Mouse (Mus musculus) CH12.LX (cell line): ENCODE results near the gene Celf2. TPM values are rescaled to one million over a fixed set of nuclear protein-coding genes. Genes with fewer than 3 reads are reported as not detected.

Source experiments
- DNase-seq: peaks from one replicate; pipeline ENCODE4 v3.0.0-alpha.2; 2013; ENCODE audit errors: extremely low read depth
- H3K27ac ChIP-seq: 2 replicates; pipeline ENCODE4 v1.5.1; 2012; ENCODE audit warnings: low read depth, mild to moderate bottlenecking, control low read depth, moderate library complexity; ENCODE audit not compliant: insufficient read depth
- H3K27me3 ChIP-seq: replicated peaks from 2 replicates; pipeline ENCODE3; 2012; ENCODE audit warnings: inconsistent platforms
- H3K36me3 ChIP-seq, 2 experiments: replicated peaks in 1 of 2; 2 replicates each; pipeline versions ENCODE3 to v1.6.1; 2012; ENCODE audit warnings: inconsistent platforms in 1 of 2, low read length in 1 of 2, mild to moderate bottlenecking in 1 of 2, mixed read lengths in 1 of 2, moderate library complexity in 1 of 2; ENCODE audit not compliant: control insufficient read depth in 1 of 2, insufficient read depth in 1 of 2
- H3K4me1 ChIP-seq, 2 experiments: 2 replicates each; pipeline ENCODE4 v1.6.1; 2012; ENCODE audit warnings: inconsistent platforms in 1 of 2, moderate library complexity in 1 of 2; ENCODE audit not compliant: insufficient read depth in 2 of 2, control insufficient read depth in 1 of 2
- H3K4me2 ChIP-seq: 2 replicates; pipeline ENCODE4 v1.6.1; 2012; ENCODE audit warnings: low read depth, mild to moderate bottlenecking, control low read depth; ENCODE audit not compliant: poor library complexity, insufficient read depth, severe bottlenecking
- H3K4me3 ChIP-seq, 3 experiments: fragments of 150-350 bp in 1 of 3; sonication (generic) in 1 of 3; replicated peaks in 1 of 3; 2 replicates each; pipeline versions ENCODE3 to v1.5.1; 2011 to 2012; ENCODE audit warnings: low read depth in 2 of 3, low read length in 2 of 3, mild to moderate bottlenecking in 2 of 3, moderate library complexity in 2 of 3, control low read depth in 1 of 3, improper control_type of control experiment in 1 of 3, inconsistent platforms in 1 of 3, mixed read lengths in 1 of 3; ENCODE audit not compliant: poor library complexity in 1 of 3
- H3K79me2 ChIP-seq: replicated peaks from 2 replicates; pipeline ENCODE4 v1.6.1; 2012; ENCODE audit warnings: mild to moderate bottlenecking, moderate library complexity; ENCODE audit not compliant: control insufficient read depth, poor library complexity, insufficient read depth, severe bottlenecking; ENCODE audit errors: extremely low read depth
- H3K9ac ChIP-seq: 2 replicates; pipeline ENCODE4 v1.6.1; 2012; ENCODE audit warnings: low read depth, mild to moderate bottlenecking, control low read depth, moderate library complexity; ENCODE audit not compliant: insufficient read depth
- H3K9me3 ChIP-seq: replicated peaks from 2 replicates; pipeline ENCODE3; 2012; ENCODE audit warnings: low read length, inconsistent platforms, mixed read lengths
- BHLHE40 ChIP-seq: IDR thresholded peaks from 2 replicates; pipeline ENCODE4 v1.6.1; 2011; ENCODE audit warnings: mild to moderate bottlenecking, low read depth, low read length, improper control_type of control experiment
- CHD1 ChIP-seq: IDR thresholded peaks from 2 replicates; pipeline ENCODE4 v1.6.1; 2012; ENCODE audit warnings: low read depth, low read length, improper control_type of control experiment, inconsistent platforms
- CHD2 ChIP-seq: IDR thresholded peaks from 2 replicates; pipeline ENCODE4 v1.6.1; 2011; ENCODE audit warnings: low read length, improper control_type of control experiment
- CTCF ChIP-seq, 2 experiments: IDR thresholded peaks in 1 of 2; conservative IDR thresholded peaks in 1 of 2; 2 replicates each; pipeline ENCODE4 v1.5.1; 2011 to 2012; ENCODE audit warnings: low read depth in 2 of 2, low read length in 2 of 2, improper control_type of control experiment in 1 of 2, inconsistent platforms in 1 of 2, mild to moderate bottlenecking in 1 of 2, moderate library complexity in 1 of 2
- E2F4 ChIP-seq: IDR thresholded peaks from 2 replicates; pipeline ENCODE4 v1.6.1; 2011; ENCODE audit warnings: low read depth, low read length, improper control_type of control experiment; ENCODE audit not compliant: insufficient replicate concordance
- EP300 ChIP-seq: IDR thresholded peaks from 2 replicates; pipeline ENCODE4 v1.6.1; 2011; ENCODE audit warnings: low read length, improper control_type of control experiment
- HCFC1 ChIP-seq: IDR thresholded peaks from 2 replicates; pipeline ENCODE4 v1.6.1; 2012; ENCODE audit warnings: low read depth, mild to moderate bottlenecking, inconsistent platforms, low read length, improper control_type of control experiment
- IRF4 ChIP-seq: IDR thresholded peaks from 2 replicates; pipeline ENCODE4 v1.6.1; 2014; ENCODE audit warnings: low read depth, mild to moderate bottlenecking, inconsistent platforms, low read length, improper control_type of control experiment
- JUND ChIP-seq: conservative IDR thresholded peaks from 2 replicates; pipeline ENCODE4 v1.6.1; 2011; ENCODE audit warnings: low read depth, low read length, improper control_type of control experiment
- MAFK ChIP-seq: IDR thresholded peaks from 2 replicates; pipeline ENCODE4 v1.6.1; 2011; ENCODE audit warnings: low read length, improper control_type of control experiment; ENCODE audit not compliant: insufficient replicate concordance
- MAX ChIP-seq: IDR thresholded peaks from 2 replicates; pipeline ENCODE4 v1.6.1; 2011; ENCODE audit warnings: low read length, improper control_type of control experiment
- MAZ ChIP-seq: IDR thresholded peaks from 2 replicates; pipeline ENCODE4 v1.6.1; 2012; ENCODE audit warnings: low read depth, mild to moderate bottlenecking, inconsistent platforms, low read length, improper control_type of control experiment, moderate library complexity
- MEF2A ChIP-seq: IDR thresholded peaks from 2 replicates; pipeline ENCODE4 v1.6.1; 2014; ENCODE audit warnings: low read depth, mild to moderate bottlenecking, inconsistent platforms, low read length, improper control_type of control experiment, borderline replicate concordance
- MXI1 ChIP-seq: IDR thresholded peaks from 2 replicates; pipeline ENCODE4 v1.6.1; 2011; ENCODE audit warnings: mild to moderate bottlenecking, low read depth, low read length, improper control_type of control experiment
- MYC ChIP-seq: IDR thresholded peaks from 2 replicates; pipeline ENCODE4 v1.6.1; 2011; ENCODE audit warnings: low read depth, mild to moderate bottlenecking, improper control_type of control experiment, low read length
- NRF1 ChIP-seq: IDR thresholded peaks from 2 replicates; pipeline ENCODE4 v1.6.1; 2014; ENCODE audit warnings: low read depth, mild to moderate bottlenecking, inconsistent platforms, low read length, improper control_type of control experiment, moderate library complexity
- POLR2A ChIP-seq: IDR thresholded peaks from 2 replicates; pipeline ENCODE4 v1.6.1; 2011; ENCODE audit warnings: low read depth, mild to moderate bottlenecking, improper control_type of control experiment, low read length
- POLR2AphosphoS2 ChIP-seq: IDR thresholded peaks from 2 replicates; pipeline ENCODE4 v1.6.1; 2011; ENCODE audit warnings: low read depth, low read length, improper control_type of control experiment
- RAD21 ChIP-seq: IDR thresholded peaks from 2 replicates; pipeline ENCODE4 v1.6.1; 2011; ENCODE audit warnings: low read depth, mild to moderate bottlenecking, low read length, improper control_type of control experiment, moderate library complexity
- SIN3A ChIP-seq: IDR thresholded peaks from 2 replicates; pipeline ENCODE4 v1.6.1; 2012; ENCODE audit warnings: low read length, improper control_type of control experiment, inconsistent platforms
- TBP ChIP-seq: conservative IDR thresholded peaks from 2 replicates; pipeline ENCODE4 v1.6.1; 2011; ENCODE audit warnings: low read depth, low read length, improper control_type of control experiment
- ZC3H11A ChIP-seq: IDR thresholded peaks from 2 replicates; pipeline ENCODE4 v1.6.1; 2012; ENCODE audit warnings: low read depth, mild to moderate bottlenecking, inconsistent platforms, low read length, improper control_type of control experiment
- ZKSCAN1 ChIP-seq: IDR thresholded peaks from 2 replicates; pipeline ENCODE4 v1.6.1; 2012; ENCODE audit warnings: low read depth, inconsistent platforms, low read length, improper control_type of control experiment, borderline replicate concordance
- dilution Hi-C: fragments of 300-500 bp; cut with MboI; formaldehyde crosslinking; loops from 2 replicates; pipeline ENCODE4 v1.14.3; 2020; ENCODE audit warnings: low sequenced_read_pairs; ENCODE audit not compliant: extremely low pct_unique_long_range_greater_than_20kb, extremely low pct_ligation_motif_present
- in situ Hi-C: fragments of 300-500 bp; cut with MboI; formaldehyde crosslinking; loops from 3 replicates; pipeline ENCODE4 v1.14.3; 2019; ENCODE audit warnings: low sequenced_read_pairs, low pct_ligation_motif_present, low pct_unique_long_range_greater_than_20kb, mixed read lengths
- polyA plus RNA-seq: library from polyadenylated mRNA; unstranded; fragments of >175 nt; gene quantifications from 2 replicates; pipeline ENCODE4 v1.2.1, GENCODE M21; 2012; ENCODE audit warnings: low read depth; ENCODE audit not compliant: insufficient read length
- total RNA-seq, 2 experiments: library from RNA; depleted of rRNA; stranded (reverse); fragments of 300-350 nt in 1 of 2; fragments of >200 nt in 1 of 2; gene quantifications; 2 replicates each; pipeline ENCODE4 v1.2.3; 2012 to 2014

The Celf2 gene
- total and polyA plus RNA-seq, 3 experiments = 51.0 to 143 (median 103) TPM

- Histone ChIP-seq H3K9me3 (no peaks in the 10 kb centered on the region), H3K27ac (no peak overlapping the region), H3K79me2 (no peaks in the 10 kb centered on the region), H3K36me3 (no peaks in the 10 kb centered on the region), H3K27me3 (no peaks in the 10 kb centered on the region), H3K4me2 (no peak overlapping the region), H3K9ac (no peak overlapping the region), H3K4me1 (peaks cover 5 to 27% of the 10 kb centered on the region in 2 experiments), H3K4me3 (no peak overlapping the region)
- TF ChIP-seq MYC (no peak), MAX (no peak), RAD21 (no peak), JUND (no peak), ZKSCAN1 (no peak), SIN3A (no peak), MAFK (no peak), IRF4 (no peak), CHD2 (no peak)
- no peak for DNase-seq
- in situ Hi-C loops (no loop called here), dilution Hi-C loops (no loop called here)
Measured at GRCm38 (mm10) chr2:6526825-6527224, 982.5 kb downstream of the Celf2 start.

GRCm38 (mm10) chr2:6526311-6526710, 983.1 kb downstream of the Celf2 start:
- no peak for DNase-seq
- in situ Hi-C loops (no loop called here), dilution Hi-C loops (no loop called here)
- no peak overlapping the region for H3K9ac ChIP-seq
- TF ChIP-seq MXI1 (no peak), POLR2AphosphoS2 (no peak), ZC3H11A (no peak), MAZ (no peak), NRF1 (no peak), CHD2 (no peak), HCFC1 (no peak), EP300 (no peak), MEF2A (no peak), POLR2A (no peak), CTCF (conservative IDR thresholded peaks at IDR 0.05 in 1 of 2, IDR thresholded peaks at IDR 0.05 in 1 of 2; ENCODE audit: low read depth in 2 of 2, low read length in 2 of 2) (no peak), ZKSCAN1 (no peak), SIN3A (no peak), E2F4 (no peak), IRF4 (no peak), CHD1 (no peak), TBP (no peak), BHLHE40 (no peak), JUND (no peak)
- H3K4me3 ChIP-seq = no peak overlapping the region
- no peaks in the 10 kb centered on the region for H3K9me3 ChIP-seq
- H3K36me3 ChIP-seq = no peaks in the 10 kb centered on the region
- peaks cover 5 to 27% of the 10 kb centered on the region in 2 experiments for H3K4me1 ChIP-seq
- no peak overlapping the region for H3K4me2 ChIP-seq
- H3K79me2 ChIP-seq = no peaks in the 10 kb centered on the region
- H3K27me3 ChIP-seq = no peaks in the 10 kb centered on the region
- H3K27ac ChIP-seq = no peak overlapping the region
